Mouse (Mus musculus) liver, postnatal 0 days (tissue): ENCODE measurements around the gene Hoxa2.

Experiments
- CTCF ChIP-seq: sonication (generic); IDR thresholded peaks from 2 replicates; pipeline ENCODE4 v1.5.1; 2016; ENCODE audit warnings: antibody characterized with exemption, low read depth
- EP300 ChIP-seq: IDR thresholded peaks from 2 replicates; pipeline ENCODE4 v1.6.1; 2016; ENCODE audit warnings: antibody characterized with exemption, low read depth, mild to moderate bottlenecking

- no peak for TF ChIP-seq CTCF
- TF ChIP-seq EP300 = no peak
Observed at GRCm38 (mm10) chr6:52151571-52151970, 13.1 kb downstream of the Hoxa2 start.
